Mouse (Mus musculus) intestine, postnatal 0 days (tissue): Measurements from ENCODE around the gene Man2a2. TPM values are rescaled to one million over a fixed set of nuclear protein-coding genes. Genes with fewer than 3 reads are reported as not detected.

ENCODE experiments used
- ATAC-seq: fragments of 200-750 bp; cut with Nextera tagmentation; 2 replicates; pipeline ENCODE4 v1.8.0; 2017; ENCODE audit warnings: mild to moderate bottlenecking, moderate TSS enrichment, moderate library complexity
- H3K27ac ChIP-seq: fragments of 300-500 bp; sonication (generic); 2 replicates; pipeline ENCODE4 v1.5.1; 2014; ENCODE audit warnings: mild to moderate bottlenecking, low read depth, low read length, moderate library complexity
- H3K27me3 ChIP-seq: fragments of 300-500 bp; sonication (generic); replicated peaks from 2 replicates; pipeline ENCODE4 v1.6.1; 2014; ENCODE audit warnings: low read length, mixed read lengths; ENCODE audit not compliant: control insufficient read depth, insufficient read depth
- H3K36me3 ChIP-seq: fragments of 300-500 bp; sonication (generic); 2 replicates; pipeline ENCODE4 v1.6.1; 2014; ENCODE audit warnings: mild to moderate bottlenecking, moderate library complexity; ENCODE audit not compliant: control insufficient read depth, insufficient read depth
- H3K4me1 ChIP-seq: fragments of 300-500 bp; sonication (generic); replicated peaks from 2 replicates; pipeline ENCODE4 v1.6.1; 2014; ENCODE audit warnings: antibody characterized with exemption, low read length, mixed read lengths; ENCODE audit not compliant: control insufficient read depth, insufficient read depth
- H3K4me2 ChIP-seq: fragments of 300-500 bp; sonication (generic); replicated peaks from 2 replicates; pipeline ENCODE4 v1.6.1; 2014; ENCODE audit warnings: low read depth, mild to moderate bottlenecking, moderate library complexity
- H3K4me3 ChIP-seq: fragments of 300-500 bp; sonication (generic); 2 replicates; pipeline ENCODE4 v1.5.1; 2014; ENCODE audit warnings: low read depth, low read length
- H3K9ac ChIP-seq: fragments of 300-500 bp; sonication (generic); 2 replicates; pipeline ENCODE4 v1.6.1; 2014; ENCODE audit warnings: mild to moderate bottlenecking, low read depth, low read length
- H3K9me3 ChIP-seq: fragments of 300-500 bp; sonication (generic); 2 replicates; pipeline ENCODE4 v1.6.1; 2016; ENCODE audit warnings: mixed run types; ENCODE audit not compliant: control insufficient read depth
- CTCF ChIP-seq: sonication (generic); IDR thresholded peaks from 2 replicates; pipeline ENCODE4 v1.5.1; 2016; ENCODE audit warnings: low read depth, mild to moderate bottlenecking, control low read depth, antibody characterized with exemption, moderate library complexity
- WGBS: fragments of 180-500 bp; shearing (Covaris S2); extraction: QIAGEN DNeasy Blood & Tissue Kit; methylation state at CpG from one replicate; pipeline ENCODE4 v1.1.7; 2014; 5-methylcytosine and 5-hydroxymethylcytosine counted together
- polyA plus RNA-seq: library from polyadenylated mRNA; unstranded; fragments of >200 nt; fragmentation: Nextera tagmentation; extraction: Ambion mirVana; gene quantifications from 2 replicates; pipeline ENCODE4 v1.2.1, GENCODE M21; 2015

Gene Man2a2
- polyA plus RNA-seq, 1 experiment from 2014 or later, result 4.8 TPM

- 26% methylated on average over 18 of the region's 18 CpGs for WGBS
- Histone ChIP-seq H3K4me1 (no peaks in the 10 kb centered on the region), H3K4me3 (peak overlapping the region; percentile 30), H3K27ac (peak overlapping the region; percentile 70), H3K9me3 (no peaks in the 10 kb centered on the region), H3K9ac (no peak overlapping the region), H3K27me3 (no peaks in the 10 kb centered on the region), H3K36me3 (peaks cover 38% of the 10 kb centered on the region), H3K4me2 (peak overlapping the region; percentile 61)
- TF ChIP-seq CTCF, result peak; percentile 99
- ATAC-seq, result peak; percentile 66
These were observed 15.2 kb upstream of the Man2a2 start for GRCm38 (mm10) chr7:80386235-80386930.

- H3K27me3 ChIP-seq, result no peaks in the 10 kb centered on the region
- H3K9me3 ChIP-seq, result no peaks in the 10 kb centered on the region
- H3K27ac ChIP-seq, result no peak overlapping the region
- H3K36me3 ChIP-seq, result peaks cover 24% of the 10 kb centered on the region
- H3K4me1 ChIP-seq, result no peaks in the 10 kb centered on the region
- H3K4me2 ChIP-seq, result no peak overlapping the region
- no peak for ATAC-seq
- WGBS, result 72% methylated on average over 11 of the region's 11 CpGs
- TF ChIP-seq CTCF, result no peak
- H3K4me3 ChIP-seq, result no peak overlapping the region
- H3K9ac ChIP-seq, result no peak overlapping the region
These were observed 11.7 kb upstream of the Man2a2 start for GRCm38 (mm10) chr7:80382919-80383318.

- ATAC-seq, result no peak
- Histone ChIP-seq H3K9me3 (no peaks in the 10 kb centered on the region), H3K4me3 (no peak overlapping the region), H3K9ac (no peak overlapping the region), H3K4me1 (no peaks in the 10 kb centered on the region), H3K27me3 (no peaks in the 10 kb centered on the region), H3K36me3 (peaks cover 24% of the 10 kb centered on the region), H3K27ac (no peak overlapping the region), H3K4me2 (no peak overlapping the region)
- WGBS, result 57% methylated on average over 13 of the region's 13 CpGs
- TF ChIP-seq CTCF, result peak; percentile 72
These were observed 8.4 kb upstream of the Man2a2 start for GRCm38 (mm10) chr7:80379531-80379930.

DNA sequence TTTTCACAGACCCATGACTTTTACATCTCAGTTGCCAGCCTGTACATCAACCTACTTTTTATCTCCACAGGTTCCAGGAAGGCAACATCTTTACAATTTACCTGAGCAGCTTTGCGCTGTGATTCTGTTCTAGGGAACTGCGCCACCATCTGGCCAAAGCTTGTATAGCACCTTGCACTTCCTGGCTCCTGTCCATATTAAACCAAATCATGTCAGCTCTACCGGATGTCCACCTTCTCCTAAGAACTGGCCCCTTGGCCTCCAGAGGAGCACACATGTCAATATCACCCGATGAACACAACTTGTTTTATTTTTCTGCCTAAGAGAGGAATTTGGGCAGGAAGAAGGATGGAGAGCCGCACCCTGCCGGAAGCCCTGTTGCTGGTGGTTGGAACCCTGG is 6.3 kb upstream of the Man2a2 start:
- Histone ChIP-seq H3K4me2 (no peak overlapping the region), H3K4me3 (no peak overlapping the region), H3K27ac (no peak overlapping the region), H3K36me3 (peaks cover 18% of the 10 kb centered on the region; the same call in 1 of the 2 replicates), H3K9ac (no peak overlapping the region), H3K4me1 (no peaks in the 10 kb centered on the region), H3K27me3 (no peaks in the 10 kb centered on the region), H3K9me3 (no peaks in the 10 kb centered on the region)
- WGBS, result 30% methylated on average over 6 of the region's 6 CpGs
- TF ChIP-seq CTCF, result peak; percentile 92
- ATAC-seq, result no peak

- ATAC-seq, result no peak
- no peak overlapping the region for H3K4me3 ChIP-seq
- H3K9me3 ChIP-seq, result no peaks in the 10 kb centered on the region
- 0 out of 2 replicates have a peak, but pooled peaks cover 7% of the 10 kb centered on the region for H3K36me3 ChIP-seq
- no peaks in the 10 kb centered on the region for H3K27me3 ChIP-seq
- no peak overlapping the region for H3K27ac ChIP-seq
- H3K4me2 ChIP-seq, result no peak overlapping the region
- no peak overlapping the region for H3K9ac ChIP-seq
- TF ChIP-seq CTCF, result no peak
- WGBS, result 77% methylated on average over 10 of the region's 10 CpGs
- no peaks in the 10 kb centered on the region for H3K4me1 ChIP-seq
These were observed 5.0 kb upstream of the Man2a2 start for GRCm38 (mm10) chr7:80376192-80376591.

DNA sequence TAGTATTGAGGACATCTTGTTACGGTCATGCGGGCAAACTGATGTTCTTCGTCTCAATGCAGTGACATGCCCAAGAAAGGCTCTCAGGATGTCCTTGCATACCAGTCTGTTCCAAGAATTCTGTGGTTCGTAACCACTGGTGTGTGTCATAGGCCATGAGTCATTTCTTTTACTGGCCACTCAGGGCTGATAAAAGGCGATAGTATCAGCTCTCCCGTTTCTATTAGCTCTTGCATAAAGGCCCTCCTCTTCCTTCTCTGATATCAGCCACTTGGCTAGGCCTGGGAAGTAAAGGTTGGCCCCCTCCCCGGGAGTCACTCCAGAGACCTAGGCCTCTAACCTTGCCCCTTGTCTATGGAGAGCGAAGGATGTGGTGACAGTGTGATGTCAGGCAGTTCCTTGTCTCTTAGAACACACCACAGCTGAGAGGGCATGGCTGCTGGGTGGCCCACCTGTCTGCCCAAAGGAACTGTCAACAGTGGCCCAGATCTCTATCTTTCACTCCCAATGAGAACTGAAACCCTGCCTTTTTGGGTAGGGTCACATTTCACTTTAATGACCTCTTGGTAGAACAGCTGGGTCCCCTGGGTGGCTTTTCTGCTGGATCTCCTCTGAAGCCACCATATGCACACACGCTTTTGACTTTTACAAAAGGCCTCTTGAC is 4.3 kb upstream of the Man2a2 start:
- no peak overlapping the region for H3K4me2 ChIP-seq
- H3K9ac ChIP-seq, result no peak overlapping the region
- WGBS, result 52% methylated on average over 9 of the region's 9 CpGs
- no peaks in the 10 kb centered on the region for H3K4me1 ChIP-seq
- H3K27me3 ChIP-seq, result no peaks in the 10 kb centered on the region
- 0 out of 2 replicates have a peak, but pooled peaks cover under 1% of the 10 kb centered on the region for H3K36me3 ChIP-seq
- no peak overlapping the region for H3K4me3 ChIP-seq
- TF ChIP-seq CTCF, result no peak
- ATAC-seq, result peak; percentile 54
- H3K27ac ChIP-seq, result no peak overlapping the region
- H3K9me3 ChIP-seq, result no peaks in the 10 kb centered on the region
